Mouse (Mus musculus): ENCODE measurements at regions not wholly inside any gene's neighbourhood (a gene's known extent, or its start where the extent isn't known, plus 50 kb on each side); places are given as distances from the start of the nearest gene placed in this dataset.

- DNase-seq (ENCODE audit: low read depth, low spot score), result no peak
Measured at GRCm38 (mm10) chr1:122607309-122607708, 1039.5 kb upstream of the Ddx18 start.

GRCm38 (mm10) chr1:122575954-122576353 lies 1008.2 kb upstream of the Ddx18 start:
- no peak for DNase-seq (ENCODE audit: low read depth, low spot score)

GRCm38 (mm10) chr1:122551596-122551995 lies 983.8 kb upstream of the Ddx18 start:
- DNase-seq (ENCODE audit: low read depth, low spot score), result no peak

- no peak for DNase-seq (ENCODE audit: low read depth, low spot score)
Measured at GRCm38 (mm10) chr1:122509580-122509979, 941.8 kb upstream of the Ddx18 start.

GRCm38 (mm10) chr1:122501707-122502106 lies 933.9 kb upstream of the Ddx18 start:
- DNase-seq (ENCODE audit: low read depth, low spot score), result no peak

GRCm38 (mm10) chr1:122478003-122478402 lies 910.2 kb upstream of the Ddx18 start:
- DNase-seq (ENCODE audit: low read depth, low spot score), result no peak

- DNase-seq (ENCODE audit: low read depth, low spot score), result no peak
Measured at GRCm38 (mm10) chr1:122463931-122464330, 896.1 kb upstream of the Ddx18 start.

- no peak for DNase-seq (ENCODE audit: low read depth, low spot score)
Measured at GRCm38 (mm10) chr1:122459056-122459455, 891.3 kb upstream of the Ddx18 start.

GRCm38 (mm10) chr1:122454881-122455280 lies 887.1 kb upstream of the Ddx18 start:
- no peak for DNase-seq (ENCODE audit: low read depth, low spot score)

- no peak for DNase-seq (ENCODE audit: low read depth, low spot score)
Measured at GRCm38 (mm10) chr1:122453617-122454016, 885.8 kb upstream of the Ddx18 start.

GRCm38 (mm10) chr1:122439358-122439757 lies 871.6 kb upstream of the Ddx18 start:
- peak; percentile 3 for DNase-seq (ENCODE audit: low read depth, low spot score)

- DNase-seq (ENCODE audit: low read depth, low spot score), result no peak
Measured at GRCm38 (mm10) chr1:122423503-122423902, 855.7 kb upstream of the Ddx18 start.

GRCm38 (mm10) chr1:122396342-122396741 lies 828.6 kb upstream of the Ddx18 start:
- no peak for DNase-seq (ENCODE audit: low read depth, low spot score)

GRCm38 (mm10) chr1:122393660-122394355 lies 826.0 kb upstream of the Ddx18 start:
- no peak for DNase-seq (ENCODE audit: low read depth, low spot score)

GRCm38 (mm10) chr1:122357015-122357414 lies 789.2 kb upstream of the Ddx18 start:
- peak; percentile 86 for DNase-seq (ENCODE audit: low read depth, low spot score)

GRCm38 (mm10) chr1:122351530-122351929 lies 783.7 kb upstream of the Ddx18 start:
- DNase-seq (ENCODE audit: low read depth, low spot score), result no peak

- no peak for DNase-seq (ENCODE audit: low read depth, low spot score)
Measured at GRCm38 (mm10) chr1:122333267-122333666, 765.5 kb upstream of the Ddx18 start.

- no peak for DNase-seq (ENCODE audit: low read depth, low spot score)
Measured at GRCm38 (mm10) chr1:122328276-122328675, 760.5 kb upstream of the Ddx18 start.
